Mouse (Mus musculus) layer of hippocampus, adult 8-10 months (tissue): Measurements from ENCODE around the gene Itih2. TPM values are rescaled to one million over a fixed set of nuclear protein-coding genes. Genes with fewer than 3 reads are reported as not detected.

Source experiments
- DNase-seq, 2 experiments: peaks; one replicate each; pipeline ENCODE4 v3.0.0; 2022; ENCODE audit warnings: low spot score in 2 of 2
- total RNA-seq, 4 experiments: library from RNA; stranded (reverse); gene quantifications; 2 replicates each; pipeline ENCODE4 v1.2.4; 2022

Itih2 gene
- total RNA-seq, 4 experiments from 2014 or later = 1.6 to 2.7 (median 2.1) TPM

DNA sequence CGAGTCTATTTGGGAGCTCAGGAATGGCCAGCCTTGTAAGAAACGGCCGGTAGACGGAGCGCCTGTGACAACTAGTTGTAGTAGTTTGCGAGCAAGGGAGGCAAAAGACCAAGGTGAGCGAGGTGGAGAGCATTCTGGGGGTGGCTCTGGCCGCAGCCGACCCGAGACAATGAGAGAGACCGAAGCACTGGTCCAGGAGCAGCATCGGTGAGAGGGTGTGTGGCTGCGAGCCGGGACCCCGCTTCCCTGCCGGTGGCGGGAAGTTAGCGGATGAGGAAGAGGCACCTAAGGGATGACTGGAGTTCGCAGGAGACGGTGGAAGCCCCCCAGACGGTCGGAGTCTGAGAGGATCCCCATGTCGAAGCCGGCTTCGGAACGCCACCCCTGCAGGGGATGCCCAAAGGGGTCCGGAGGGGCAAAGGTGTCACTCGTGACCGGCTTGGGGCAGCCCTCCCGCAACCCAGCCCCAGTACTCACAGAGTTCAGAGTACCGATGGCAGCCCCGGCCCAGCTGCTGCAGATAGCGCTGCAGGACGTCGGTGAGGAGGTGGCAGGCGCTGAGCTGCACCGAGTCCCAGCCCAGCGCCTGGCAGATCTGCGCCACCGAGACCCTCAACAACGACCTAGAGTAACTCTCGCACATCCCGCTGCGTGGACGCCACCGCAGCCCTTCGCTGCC is 83.3 kb downstream of the Itih2 start:
- DNase-seq = no peak

Other genes with a start within 250 kb of the Itih2 start
- not detected for gene 9230102O04Rik, start 241.9 kb downstream of the Itih2 start, total RNA-seq
- under 1 TPM in 2 of 4 experiments, not detected in 2; 0.09 to 0.47 TPM for gene Gata3, start 241.4 kb downstream of the Itih2 start, total RNA-seq
- 10 to 100 TPM; 13.1 to 16.2 (median 14.9) TPM for gene Taf3, start 82.8 kb downstream of the Itih2 start, total RNA-seq
- 100 to 1,000 TPM; 236 to 253 (median 249) TPM for gene Atp5c1, start 50.9 kb downstream of the Itih2 start, total RNA-seq
- 10 to 100 TPM; 11.4 to 14.1 (median 13.4) TPM for gene Kin, start 50.8 kb downstream of the Itih2 start, total RNA-seq
- gene Itih5, start 22.2 kb upstream of the Itih2 start, total RNA-seq = 10 to 100 TPM; 12.7 to 14.1 (median 13.4) TPM
- gene Sfmbt2, start 239.1 kb upstream of the Itih2 start, total RNA-seq = 1 to 10 TPM; 2.7 to 5.9 (median 4.5) TPM